Comparison of ENCODE assay signal across 7 mouse cellular contexts in the genomic region with DNA sequence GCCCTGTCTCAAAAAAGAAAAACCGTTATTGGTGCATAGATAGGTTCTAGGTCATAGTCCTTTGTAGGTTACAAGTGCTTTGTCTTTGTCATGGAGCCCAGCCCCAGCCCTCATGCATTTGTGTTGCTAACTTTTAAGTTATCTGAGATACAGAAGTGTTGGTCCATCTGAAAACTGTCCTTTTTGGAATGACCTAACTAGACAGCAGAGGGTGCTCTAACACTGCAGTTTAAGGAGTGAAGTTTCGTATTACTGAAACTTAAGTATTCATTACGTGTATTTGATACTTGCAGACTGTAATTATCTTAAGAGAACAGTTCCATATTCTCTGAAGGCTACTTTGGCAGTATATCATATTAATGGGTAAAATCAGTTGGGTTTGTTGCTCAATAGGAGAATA. TPM values are rescaled to one million over a fixed set of nuclear protein-coding genes. Genes with fewer than 3 reads are reported as not detected.
DNase-seq lines count a peak whose midpoint lies in the region; ATAC-seq lines count a peak whose summit lies in the region.

No protein-coding gene starts in this region.

- peak; percentile 60; the same call in 1 of the 2 replicates for ATAC-seq in megakaryocyte, adult 5-6 weeks (ENCODE audit: poor library complexity, severe bottlenecking)

- peak; percentile 34 for DNase-seq in kidney, postnatal 10 days
- DNase-seq in kidney, adult 11 months, result no peak
- DNase-seq in A20 (ENCODE audit: low read depth, low spot score), result peak; percentile 57
- DNase-seq in CD4-positive, CD25-positive, alpha-beta regulatory T cell, adult 2 months (ENCODE audit: low read depth, low spot score), result peak; percentile 64
- peak; percentile 15 for DNase-seq in embryo, embryonic 9.5 days (ENCODE audit: extremely low spot score)
- no peak for DNase-seq in gastrocnemius, postnatal 10 days

RNA-seq across cellular contexts. Expression of a gene that starts 24.0 kb away (rescaled TPM):
- total RNA-seq in megakaryocyte, adult 5-6 weeks (2015), result 34.8 and 37.4 TPM in 2 replicates
- 26.1 and 34.7 TPM in 2 replicates for total RNA-seq in megakaryocyte, adult 5-6 weeks (2017)
- total RNA-seq in gastrocnemius, postnatal 10 days (2021), result 10 to 100 TPM; 10.7 to 13.6 TPM

Comparison
In these comparisons a context has a peak if more than half of its experiments do, and no peak if none do; other contexts are left out.
1. DNase-seq: peak in kidney, postnatal 10 days (single experiment), A20 (single experiment), CD4-positive, CD25-positive, alpha-beta regulatory T cell, adult 2 months (single experiment) and embryo, embryonic 9.5 days (single experiment); none in kidney, adult 11 months (single experiment) and gastrocnemius, postnatal 10 days (single experiment).